Mouse (Mus musculus) activated CD4-positive, CD25-positive, alpha-beta regulatory T cell (primary cell): ENCODE measurements around the gene Gm43720. TPM values are rescaled to one million over a fixed set of nuclear protein-coding genes. Genes with fewer than 3 reads are reported as not detected.

Experiments
- polyA plus RNA-seq, 2 experiments: library from polyadenylated mRNA; unstranded; fragments of 100-300 nt; shearing (Covaris generic); gene quantifications; one replicate each; pipeline ENCODE4 v1.2.1; 2017

Gene Gm43720
- polyA plus RNA-seq: under 1 TPM in 1 of 2 experiments, not detected in 1; 0.28 TPM

GRCm38 (mm10) chr5:138279585-138280424, at the start of gene Gm43720, which contains the start of the genes Gpc2 and Stag3:
Gene Gm43720, minus strand, starts transcription at chr5:138279958.
Gene Gpc2, minus strand, starts transcription at chr5:138280005.
Gene Stag3, plus strand, starts transcription at chr5:138280240.

DNA sequence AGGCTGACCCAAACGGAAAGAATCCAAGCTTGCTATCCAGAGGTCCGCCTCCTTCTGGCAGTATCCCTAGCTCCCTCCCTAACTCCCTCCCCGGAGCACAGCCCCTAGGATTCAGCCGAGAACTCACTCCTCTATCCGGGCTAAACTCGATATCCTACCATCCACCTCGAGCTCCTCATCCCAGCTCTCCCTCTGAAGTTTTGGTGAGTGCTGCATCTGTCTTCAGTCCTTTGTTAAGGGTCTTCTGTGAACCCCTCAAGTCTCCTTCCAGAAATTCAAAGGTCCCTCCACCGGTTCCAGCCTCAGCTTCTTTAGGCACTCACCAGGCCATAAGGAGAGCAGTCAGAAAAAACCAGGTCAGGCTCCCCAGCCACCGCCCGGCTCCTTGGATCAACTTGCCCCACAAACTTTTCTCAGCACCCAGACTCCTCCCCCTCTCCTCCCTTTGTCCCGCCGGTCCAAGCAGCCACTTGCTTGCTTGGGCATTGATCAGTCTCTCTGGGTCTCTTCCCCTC, 7.3 kb downstream of the Gm43720 start, which contains the start of gene Gal3st4:
Gene Gal3st4, minus strand, starts transcription at position 432 of the 515 bp plus-strand sequence.

GRCm38 (mm10) chr5:138263260-138264206, 16.2 kb downstream of the Gm43720 start, which contains the start of gene BC037034:
Gene BC037034, minus strand, starts transcription at chr5:138264033.

GRCm38 (mm10) chr5:138255353-138256093, 24.2 kb downstream of the Gm43720 start, which contains the start of gene Lamtor4:
Gene Lamtor4, plus strand, starts transcription at chr5:138255482.

GRCm38 (mm10) chr5:138225700-138226099, 54.1 kb downstream of the Gm43720 start, which contains the start of gene Nxpe5:
Gene Nxpe5, plus strand, starts transcription at chr5:138225898.

Other genes with a start within 250 kb of the Gm43720 start
- gene Smok3c, start 226.8 kb downstream of the Gm43720 start, polyA plus RNA-seq: under 1 TPM in 1 of 2 experiments, not detected in 1; 0.20 TPM
- gene Zkscan1, start 194.9 kb downstream of the Gm43720 start, polyA plus RNA-seq: 10 to 100 TPM; 13.7 to 15.0 TPM
- 10 to 100 TPM; 25.9 to 26.6 TPM for gene Zscan21, start 163.1 kb downstream of the Gm43720 start, polyA plus RNA-seq
- gene Zfp113, start 124.2 kb downstream of the Gm43720 start, polyA plus RNA-seq: 10 to 100 TPM; 13.8 to 18.1 TPM
- gene Cops6, start 118.9 kb downstream of the Gm43720 start, polyA plus RNA-seq: 100 to 1,000 TPM; 201 to 238 TPM
- gene Ap4m1, start 108.0 kb downstream of the Gm43720 start, polyA plus RNA-seq: 10 to 100 TPM in 1 of 2 experiments, 1 to 10 TPM in 1; 4.1 to 11.6 TPM
- gene Mcm7, start 107.5 kb downstream of the Gm43720 start, polyA plus RNA-seq: 10 to 100 TPM; 79.6 to 79.8 TPM
- gene Taf6, start 92.5 kb downstream of the Gm43720 start, polyA plus RNA-seq: 10 to 100 TPM; 34.4 to 42.4 TPM
- gene Cnpy4, start 92.5 kb downstream of the Gm43720 start, polyA plus RNA-seq: 10 to 100 TPM; 13.7 to 14.6 TPM
- 1 to 10 TPM; 1.1 to 2.5 TPM for gene Mblac1, start 85.6 kb downstream of the Gm43720 start, polyA plus RNA-seq
- under 1 TPM; 0.06 to 0.86 TPM for gene Nxpe5, start 54.1 kb downstream of the Gm43720 start, polyA plus RNA-seq
- gene Lamtor4, start 24.5 kb downstream of the Gm43720 start, polyA plus RNA-seq: 100 to 1,000 TPM in 1 of 2 experiments, 10 to 100 TPM in 1; 81.7 to 117 TPM
- 10 to 100 TPM; 20.7 to 48.2 TPM for gene BC037034, start 15.9 kb downstream of the Gm43720 start, polyA plus RNA-seq
- gene Gal3st4, start 7.1 kb downstream of the Gm43720 start, polyA plus RNA-seq: under 1 TPM; 0.28 to 0.37 TPM
- 1 to 10 TPM in 1 of 2 experiments, under 1 TPM in 1; 0.82 to 1.3 TPM for gene Gpc2, start within 50 bp of the Gm43720 start, polyA plus RNA-seq
- gene Stag3, start 282 bp upstream of the Gm43720 start, polyA plus RNA-seq: 1 to 10 TPM in 1 of 2 experiments, under 1 TPM in 1; 0.85 to 3.1 TPM
- 10 to 100 TPM in 1 of 2 experiments, 1 to 10 TPM in 1; 2.5 to 37.9 TPM for gene Pvrig, start 62.0 kb upstream of the Gm43720 start, polyA plus RNA-seq
- 10 to 100 TPM; 13.4 to 24.2 TPM for gene Zfp157, start 161.5 kb upstream of the Gm43720 start, polyA plus RNA-seq